Mouse (Mus musculus): ENCODE measurements around the gene Gdf11. TPM values are rescaled to one million over a fixed set of nuclear protein-coding genes. Genes with fewer than 3 reads are reported as not detected.

The Gdf11 gene
- polyA plus RNA-seq, 1 experiment from 2014 or later, result 3.0 TPM

GRCm38 (mm10) chr10:128900698-128901097 is 9.2 kb upstream of the Gdf11 start, which contains the start of gene Cd63:
Gene Cd63 (plus strand): TSS chr10:128900989.
- no peak for ATAC-seq (ENCODE audit: low read depth)
- peaks cover 7% of the 10 kb centered on the region; the same call in 1 of the 2 replicates for H3K27me3 ChIP-seq (ENCODE audit: control insufficient read depth, insufficient read depth, low read depth, low read length)
- H3K36me3 ChIP-seq (ENCODE audit: control insufficient read depth, insufficient read depth, low read length), result no peaks in the 10 kb centered on the region
- no peak within 1 kb of the TSS for H3K27ac ChIP-seq (ENCODE audit: low read length)
- H3K4me3 ChIP-seq (ENCODE audit: low read length), result no peak within 1 kb of the TSS
- no peak within 1 kb of the TSS for H3K9ac ChIP-seq (ENCODE audit: low read length)
- WGBS, result 68% methylated on average over 3 of the region's 3 CpGs
- no peaks in the 10 kb centered on the region for H3K9me3 ChIP-seq (ENCODE audit: control insufficient read depth, low read length)
- no peak within 1 kb of the TSS for H3K4me2 ChIP-seq (ENCODE audit: low read depth, low read length)
- H3K4me1 ChIP-seq (replicated peaks; ENCODE audit: control insufficient read depth, insufficient read depth, low read length), result peaks cover 13% of the 10 kb centered on the region

GRCm38 (mm10) chr10:128899759-128900490 is 8.4 kb upstream of the Gdf11 start:
- ATAC-seq (ENCODE audit: low read depth), result no peak
- peaks cover 7% of the 10 kb centered on the region; the same call in 1 of the 2 replicates for H3K27me3 ChIP-seq (ENCODE audit: control insufficient read depth, insufficient read depth, low read depth, low read length)
- H3K27ac ChIP-seq (ENCODE audit: low read length), result no peak overlapping the region
- no peak overlapping the region for H3K4me2 ChIP-seq (ENCODE audit: low read depth, low read length)
- 78% methylated on average over 6 of the region's 6 CpGs for WGBS
- H3K9ac ChIP-seq (ENCODE audit: low read length), result no peak overlapping the region
- H3K4me3 ChIP-seq (ENCODE audit: low read length), result no peak overlapping the region
- H3K4me1 ChIP-seq (replicated peaks; ENCODE audit: control insufficient read depth, insufficient read depth, low read length), result peaks cover 16% of the 10 kb centered on the region
- no peaks in the 10 kb centered on the region for H3K36me3 ChIP-seq (ENCODE audit: control insufficient read depth, insufficient read depth, low read length)
- no peaks in the 10 kb centered on the region for H3K9me3 ChIP-seq (ENCODE audit: control insufficient read depth, low read length)

- no peaks in the 10 kb centered on the region for H3K36me3 ChIP-seq (ENCODE audit: control insufficient read depth, insufficient read depth, low read length)
- H3K4me1 ChIP-seq (replicated peaks; ENCODE audit: control insufficient read depth, insufficient read depth, low read length), result peaks cover 16% of the 10 kb centered on the region
- peak overlapping the region; percentile 31 for H3K27ac ChIP-seq (ENCODE audit: low read length)
- H3K4me3 ChIP-seq (ENCODE audit: low read length), result no peak overlapping the region
- ATAC-seq (ENCODE audit: low read depth), result no peak; the same call in 1 of the 2 replicates
- H3K9ac ChIP-seq (ENCODE audit: low read length), result no peak overlapping the region
- H3K4me2 ChIP-seq (ENCODE audit: low read depth, low read length), result no peak overlapping the region
- H3K27me3 ChIP-seq (ENCODE audit: control insufficient read depth, insufficient read depth, low read depth, low read length), result peaks cover 14% of the 10 kb centered on the region; the same call in 1 of the 2 replicates
- 0% methylated on average over 1 of the region's 1 CpGs for WGBS
- no peaks in the 10 kb centered on the region for H3K9me3 ChIP-seq (ENCODE audit: control insufficient read depth, low read length)
These were observed 6.0 kb upstream of the Gdf11 start for GRCm38 (mm10) chr10:128897501-128897900.

- no peak overlapping the region for H3K9ac ChIP-seq (ENCODE audit: low read length)
- no peak overlapping the region for H3K27ac ChIP-seq (ENCODE audit: low read length)
- ATAC-seq (ENCODE audit: low read depth), result no peak
- H3K27me3 ChIP-seq (ENCODE audit: control insufficient read depth, insufficient read depth, low read depth, low read length), result peaks cover 14% of the 10 kb centered on the region; the same call in 1 of the 2 replicates
- 24% methylated on average over 1 of the region's 1 CpGs for WGBS
- no peak overlapping the region for H3K4me3 ChIP-seq (ENCODE audit: low read length)
- H3K4me2 ChIP-seq (ENCODE audit: low read depth, low read length), result no peak overlapping the region
- no peaks in the 10 kb centered on the region for H3K9me3 ChIP-seq (ENCODE audit: control insufficient read depth, low read length)
- peaks cover 16% of the 10 kb centered on the region for H3K4me1 ChIP-seq (replicated peaks; ENCODE audit: control insufficient read depth, insufficient read depth, low read length)
- no peaks in the 10 kb centered on the region for H3K36me3 ChIP-seq (ENCODE audit: control insufficient read depth, insufficient read depth, low read length)
These were observed 5.3 kb upstream of the Gdf11 start for GRCm38 (mm10) chr10:128896807-128897206.

GRCm38 (mm10) chr10:128895952-128896693 is 4.6 kb upstream of the Gdf11 start:
- Histone ChIP-seq H3K4me1 (replicated peaks; ENCODE audit: control insufficient read depth, insufficient read depth, low read length) (peaks cover 16% of the 10 kb centered on the region), H3K9me3 (ENCODE audit: control insufficient read depth, low read length) (no peaks in the 10 kb centered on the region), H3K4me2 (ENCODE audit: low read depth, low read length) (peak overlapping the region; percentile 44), H3K36me3 (ENCODE audit: control insufficient read depth, insufficient read depth, low read length) (no peaks in the 10 kb centered on the region), H3K27me3 (ENCODE audit: control insufficient read depth, insufficient read depth, low read depth, low read length) (peaks cover 14% of the 10 kb centered on the region; the same call in 1 of the 2 replicates), H3K27ac (ENCODE audit: low read length) (no peak overlapping the region), H3K9ac (ENCODE audit: low read length) (0 out of 2 replicates have a peak overlapping the region, but pooled peaks have one; percentile 21), H3K4me3 (ENCODE audit: low read length) (peak overlapping the region; percentile 16)
- WGBS, result 5% methylated on average over 17 of the region's 17 CpGs
- peak; percentile 33 for ATAC-seq (ENCODE audit: low read depth)

GRCm38 (mm10) chr10:128895437-128895836 is 3.9 kb upstream of the Gdf11 start:
- Histone ChIP-seq H3K27ac (ENCODE audit: low read length) (no peak overlapping the region), H3K4me2 (ENCODE audit: low read depth, low read length) (peak overlapping the region; percentile 44), H3K9ac (ENCODE audit: low read length) (0 out of 2 replicates have a peak overlapping the region, but pooled peaks have one; percentile 21), H3K4me1 (replicated peaks; ENCODE audit: control insufficient read depth, insufficient read depth, low read length) (peaks cover 19% of the 10 kb centered on the region), H3K4me3 (ENCODE audit: low read length) (peak overlapping the region; percentile 16), H3K36me3 (ENCODE audit: control insufficient read depth, insufficient read depth, low read length) (no peaks in the 10 kb centered on the region), H3K9me3 (ENCODE audit: control insufficient read depth, low read length) (no peaks in the 10 kb centered on the region), H3K27me3 (ENCODE audit: control insufficient read depth, insufficient read depth, low read depth, low read length) (peaks cover 14% of the 10 kb centered on the region; the same call in 1 of the 2 replicates)
- ATAC-seq (ENCODE audit: low read depth), result peak; percentile 27; the same call in 1 of the 2 replicates
- WGBS, result under 1% methylated on average over 9 of the region's 9 CpGs

- peak overlapping the region; percentile 78 for H3K9ac ChIP-seq (ENCODE audit: low read length)
These were observed 728 bp upstream of the Gdf11 start for GRCm38 (mm10) chr10:128892246-128892645.

GRCm38 (mm10) chr10:128890383-128891295 is 879 bp downstream of the Gdf11 start:
- peaks cover 22% of the 10 kb centered on the region for H3K4me1 ChIP-seq (replicated peaks; ENCODE audit: control insufficient read depth, insufficient read depth, low read length)
- H3K27me3 ChIP-seq (ENCODE audit: control insufficient read depth, insufficient read depth, low read depth, low read length), result peaks cover 7% of the 10 kb centered on the region; the same call in 1 of the 2 replicates
- no peaks in the 10 kb centered on the region for H3K36me3 ChIP-seq (ENCODE audit: control insufficient read depth, insufficient read depth, low read length)
- no peaks in the 10 kb centered on the region for H3K9me3 ChIP-seq (ENCODE audit: control insufficient read depth, low read length)
- peak overlapping the region; percentile 84 for H3K27ac ChIP-seq (ENCODE audit: low read length)
- under 1% methylated on average over 40 of the region's 40 CpGs for WGBS
- H3K9ac ChIP-seq (ENCODE audit: low read length), result peak overlapping the region; percentile 78
- peak overlapping the region; percentile 96 for H3K4me2 ChIP-seq (ENCODE audit: low read depth, low read length)
- no peak; the same call in 1 of the 2 replicates for ATAC-seq (ENCODE audit: low read depth)
- peak overlapping the region; percentile 79 for H3K4me3 ChIP-seq (ENCODE audit: low read length)

More at GRCm38 (mm10) chr10:128892246-128892645, 728 bp upstream of the Gdf11 start:
- WGBS, result 4% methylated on average over 9 of the region's 9 CpGs
- Histone ChIP-seq H3K36me3 (ENCODE audit: control insufficient read depth, insufficient read depth, low read length) (no peaks in the 10 kb centered on the region), H3K4me3 (ENCODE audit: low read length) (peak overlapping the region; percentile 79), H3K4me2 (ENCODE audit: low read depth, low read length) (peak overlapping the region; percentile 96), H3K4me1 (replicated peaks; ENCODE audit: control insufficient read depth, insufficient read depth, low read length) (peaks cover 35% of the 10 kb centered on the region), H3K27ac (ENCODE audit: low read length) (no peak overlapping the region), H3K9me3 (ENCODE audit: control insufficient read depth, low read length) (no peaks in the 10 kb centered on the region), H3K27me3 (ENCODE audit: control insufficient read depth, insufficient read depth, low read depth, low read length) (peaks cover 14% of the 10 kb centered on the region; the same call in 1 of the 2 replicates)
- ATAC-seq (ENCODE audit: low read depth), result no peak
